Mouse (Mus musculus) neural tube, embryonic 10.5 days (tissue): ENCODE data around the gene Sowaha.

Experiments
- DNase-seq: peaks from one replicate; pipeline ENCODE4 v3.0.0-alpha.2; 2017; ENCODE audit warnings: low spot score; ENCODE audit errors: extremely low spot score

Gene Sowaha

DNA sequence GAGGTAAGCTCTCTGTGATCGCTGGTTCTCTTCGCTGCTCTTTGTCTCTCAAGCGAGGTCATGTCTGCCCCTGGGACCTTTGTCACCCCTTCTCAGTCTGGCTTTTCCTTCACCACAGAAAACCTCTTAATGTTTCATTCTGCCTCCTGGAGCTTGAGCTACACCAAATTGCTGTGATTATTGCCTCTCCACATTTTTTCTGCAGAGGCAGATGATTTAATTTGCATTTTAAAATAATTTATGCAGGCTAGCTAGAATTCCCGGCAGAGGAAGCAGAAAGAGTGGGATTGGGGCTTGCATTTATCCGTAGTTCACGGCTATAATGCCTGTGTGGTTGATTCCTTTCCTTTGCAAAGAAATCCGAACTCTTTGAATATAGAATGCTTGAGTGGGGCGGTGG is 4.5 kb downstream of the Sowaha start:
- DNase-seq, result no peak

DNA sequence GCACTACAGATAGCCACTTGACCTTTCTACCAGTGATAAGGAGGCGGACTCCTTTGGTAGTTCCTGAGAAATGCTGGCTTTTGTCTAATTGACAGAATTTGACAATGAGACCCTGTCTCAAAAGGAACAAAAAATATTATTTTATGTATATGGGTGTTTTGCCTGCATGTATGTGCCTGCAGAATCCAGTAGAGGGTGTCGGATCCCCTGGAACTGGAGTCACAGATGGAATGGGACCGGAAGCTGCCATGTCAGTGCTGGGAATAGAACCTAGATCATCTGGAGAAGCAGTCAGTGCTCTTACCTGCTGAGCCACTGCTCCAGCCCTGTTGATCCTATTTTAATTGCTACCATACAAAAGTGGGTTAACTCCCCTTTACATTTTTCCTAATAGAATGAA is 7.4 kb downstream of the Sowaha start:
- DNase-seq, result no peak

DNA sequence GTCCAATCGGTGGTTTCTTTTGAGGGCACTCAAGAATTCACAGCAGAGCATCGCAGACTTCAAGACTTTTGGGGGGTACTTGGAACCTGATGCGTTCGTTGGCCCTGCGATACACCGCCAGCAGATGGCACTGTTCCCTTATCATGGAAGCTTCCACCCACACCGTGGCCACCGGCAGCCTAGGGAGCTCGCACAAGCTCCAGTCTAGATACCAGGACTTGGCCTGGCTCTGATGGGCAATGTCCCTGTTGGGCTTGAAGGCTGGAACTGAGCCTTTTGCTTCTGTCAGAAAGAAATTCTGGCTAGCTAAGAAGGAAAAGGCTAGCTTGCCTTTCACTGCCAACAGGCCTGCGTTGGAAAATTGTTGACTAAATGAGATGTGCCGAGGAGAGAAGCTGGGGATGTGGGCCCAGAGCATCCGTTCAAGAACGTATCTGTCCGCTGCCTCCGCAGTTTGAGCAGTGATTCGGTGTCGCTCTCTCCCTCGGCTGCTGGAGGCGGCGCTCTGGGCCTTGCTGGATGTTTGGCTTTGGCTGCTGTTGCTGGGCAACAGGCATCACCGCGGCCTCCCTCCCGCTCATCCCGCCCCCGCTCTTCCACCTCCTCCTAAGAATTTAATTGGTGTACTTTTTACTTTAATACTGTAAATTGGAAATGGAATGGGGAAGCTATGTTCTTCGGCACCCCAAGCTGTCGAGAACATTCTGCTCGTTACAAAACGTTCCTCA is 9.9 kb downstream of the Sowaha start, which contains the start of gene Gm9837:
TSS of gene Gm9837 (minus strand) at position 512 of the 728 bp plus-strand sequence.
- DNase-seq, result peak; percentile 90

DNA sequence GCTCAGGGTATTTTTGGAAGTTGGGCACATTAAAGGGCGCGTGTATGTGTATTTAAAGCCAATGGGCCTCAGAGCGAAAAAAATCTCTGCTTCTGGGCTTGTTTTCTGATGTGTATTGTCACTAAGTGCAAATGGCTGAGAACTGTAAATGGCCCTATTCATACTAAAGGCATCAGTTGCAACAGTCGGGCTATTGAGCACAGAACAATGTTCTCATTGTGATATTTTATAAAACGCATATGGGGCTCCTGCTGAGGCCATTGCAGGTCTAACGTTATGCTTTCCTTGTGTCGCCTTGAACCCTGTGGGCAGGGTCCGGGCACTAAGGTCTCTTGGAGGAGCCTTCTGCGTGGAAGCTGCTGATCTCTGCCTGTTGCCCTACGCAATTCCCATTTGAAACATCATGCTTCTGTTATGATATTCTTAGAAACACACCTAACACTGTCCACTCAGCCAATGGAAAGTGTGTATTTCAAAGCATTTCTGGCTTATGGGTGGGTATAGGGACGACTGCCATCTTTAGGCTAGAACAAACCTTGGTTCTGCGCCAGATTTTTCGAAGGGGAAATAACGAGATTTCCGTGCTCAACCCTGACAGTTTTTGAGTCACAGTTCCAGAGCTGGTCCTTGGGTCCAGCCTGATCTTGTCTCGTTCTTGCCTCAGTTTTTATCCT is 10.6 kb downstream of the Sowaha start:
- DNase-seq, result no peak

DNA sequence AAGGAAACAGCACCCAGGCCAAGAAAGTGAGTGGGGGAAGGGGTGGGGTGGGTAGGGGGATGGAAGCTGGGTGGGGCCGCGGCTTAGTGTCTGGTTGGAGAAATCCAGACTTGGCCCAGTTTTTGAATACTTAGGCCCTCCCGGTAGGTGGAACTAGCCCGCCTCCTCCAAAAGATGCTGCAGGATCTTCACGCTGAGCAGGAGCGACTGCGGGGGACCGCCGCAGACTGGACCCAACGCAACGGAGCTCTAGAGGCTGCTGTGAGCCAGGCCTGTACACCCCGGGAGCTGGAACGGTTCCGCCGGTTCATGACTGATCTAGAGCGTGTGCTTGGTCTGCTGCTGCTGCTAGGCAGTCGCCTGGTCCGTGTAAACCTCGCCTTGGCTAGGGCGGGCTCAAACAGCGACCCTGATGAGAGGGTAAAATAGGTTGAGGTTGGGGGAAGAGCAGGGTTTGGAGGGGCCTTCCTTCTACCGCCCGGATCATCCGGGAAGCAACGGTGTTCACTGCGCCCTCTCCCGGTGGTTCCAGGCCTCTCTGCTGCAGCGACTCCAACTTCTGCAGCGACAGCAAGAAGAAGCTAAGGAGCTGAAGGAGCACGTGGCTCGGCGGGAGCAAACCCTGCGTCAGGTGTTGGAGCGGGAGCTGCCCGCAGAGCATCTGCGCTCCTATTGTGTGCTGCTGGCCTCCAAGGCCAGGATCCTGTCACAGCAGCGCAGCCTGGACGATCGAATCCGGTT is 13.7 kb downstream of the Sowaha start:
- peak; percentile 85 for DNase-seq

DNA sequence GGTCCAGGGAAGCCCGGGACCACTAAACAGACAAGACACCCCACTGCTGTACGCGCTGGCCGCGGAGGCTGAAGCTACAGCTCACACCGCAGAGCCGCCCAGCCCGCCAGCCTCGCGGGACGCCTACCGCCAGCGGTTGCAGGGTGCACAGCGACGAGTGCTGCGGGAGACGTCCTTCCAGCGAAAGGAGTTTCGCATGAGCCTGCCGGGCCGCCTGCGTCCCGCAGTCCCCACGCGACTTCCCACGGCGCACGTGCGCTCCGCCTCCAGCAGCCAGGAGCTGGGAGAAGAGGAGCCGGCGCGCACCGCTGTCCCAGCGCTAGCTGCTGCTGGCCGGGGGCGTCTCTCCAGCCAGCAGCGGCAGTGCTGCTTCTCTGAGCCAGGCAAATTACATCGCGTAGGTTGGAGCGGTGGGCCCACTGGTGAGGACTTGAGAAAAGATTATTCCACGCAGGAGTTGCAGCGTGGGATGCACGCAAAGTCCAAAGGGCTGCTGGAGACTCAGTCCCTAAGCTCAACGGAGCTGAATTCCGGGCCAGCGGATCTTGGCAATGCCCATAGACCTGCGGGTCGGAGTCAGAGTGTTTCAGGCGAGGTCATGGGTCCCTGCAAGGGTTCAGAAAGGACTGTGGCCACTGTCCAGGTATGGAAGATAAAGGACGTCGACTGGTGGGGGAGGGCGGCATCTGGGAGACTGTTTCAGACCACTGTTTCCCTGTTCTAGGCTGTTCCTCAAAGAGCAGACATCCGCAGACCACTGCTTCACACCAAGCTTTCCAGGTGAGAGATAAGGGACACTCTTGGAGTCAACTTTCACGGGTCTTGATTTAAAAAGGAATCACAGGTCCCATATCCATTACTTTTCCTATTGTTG is 16.3 kb downstream of the Sowaha start:
- peak; percentile 66 for DNase-seq

DNA sequence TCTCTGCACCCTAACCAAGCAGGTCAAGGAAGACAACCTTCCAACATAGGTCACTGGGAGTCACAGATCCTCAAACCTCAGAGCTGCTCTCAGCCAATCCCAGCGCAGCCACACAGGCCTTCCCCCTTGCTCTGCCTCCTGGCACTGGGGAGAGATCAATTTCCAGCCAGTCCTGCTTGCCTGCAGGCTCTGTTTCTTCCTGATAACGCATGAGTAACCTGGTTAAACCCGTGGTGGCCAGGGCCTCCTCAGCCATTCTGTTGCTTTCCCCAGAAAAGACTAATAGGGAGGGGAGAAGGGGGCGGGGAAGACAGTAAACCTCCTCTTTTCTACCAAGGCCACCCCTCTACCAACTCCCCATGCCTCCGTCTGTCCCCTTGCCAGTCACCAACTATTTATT is 18.3 kb downstream of the Sowaha start:
- no peak for DNase-seq

DNA sequence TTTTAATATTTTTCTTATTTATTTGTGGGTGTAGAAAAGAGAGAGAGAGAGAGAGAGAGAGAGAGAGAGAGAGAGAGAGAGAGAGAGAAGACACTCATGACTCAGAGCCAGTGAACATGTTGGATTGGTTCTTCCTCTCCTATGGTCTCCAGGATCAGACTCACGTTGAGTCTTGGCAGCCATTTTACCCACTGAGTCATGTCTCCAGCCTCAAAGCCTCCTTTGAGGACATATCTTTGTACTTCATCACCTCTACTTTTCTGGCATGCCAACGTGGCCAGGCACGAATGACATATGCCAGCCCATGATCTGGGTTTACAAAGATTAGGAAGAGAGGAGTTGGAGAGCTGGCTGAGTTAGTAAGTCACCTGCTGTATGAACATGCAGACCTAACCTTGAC is 19.9 kb downstream of the Sowaha start:
- no peak for DNase-seq

DNA sequence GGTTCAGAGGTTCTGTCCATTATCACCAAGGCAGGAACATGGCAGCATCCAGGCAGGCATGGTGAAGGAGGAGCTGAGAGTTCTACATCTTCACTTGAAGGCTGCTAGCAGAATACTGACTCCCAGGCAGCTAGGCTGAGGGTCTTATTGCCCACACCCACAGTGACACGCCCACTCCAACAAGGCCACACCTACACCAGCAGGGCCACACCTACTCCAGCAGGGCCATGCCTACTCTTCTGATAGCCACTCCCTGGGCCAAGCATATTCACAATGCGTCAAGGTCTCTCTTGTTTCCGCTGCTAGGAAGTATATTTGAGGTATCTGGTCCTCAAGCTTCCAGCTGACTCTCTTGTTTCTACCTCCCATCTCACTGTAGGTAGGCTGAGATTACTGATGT is 21.1 kb downstream of the Sowaha start:
- DNase-seq, result no peak

DNA sequence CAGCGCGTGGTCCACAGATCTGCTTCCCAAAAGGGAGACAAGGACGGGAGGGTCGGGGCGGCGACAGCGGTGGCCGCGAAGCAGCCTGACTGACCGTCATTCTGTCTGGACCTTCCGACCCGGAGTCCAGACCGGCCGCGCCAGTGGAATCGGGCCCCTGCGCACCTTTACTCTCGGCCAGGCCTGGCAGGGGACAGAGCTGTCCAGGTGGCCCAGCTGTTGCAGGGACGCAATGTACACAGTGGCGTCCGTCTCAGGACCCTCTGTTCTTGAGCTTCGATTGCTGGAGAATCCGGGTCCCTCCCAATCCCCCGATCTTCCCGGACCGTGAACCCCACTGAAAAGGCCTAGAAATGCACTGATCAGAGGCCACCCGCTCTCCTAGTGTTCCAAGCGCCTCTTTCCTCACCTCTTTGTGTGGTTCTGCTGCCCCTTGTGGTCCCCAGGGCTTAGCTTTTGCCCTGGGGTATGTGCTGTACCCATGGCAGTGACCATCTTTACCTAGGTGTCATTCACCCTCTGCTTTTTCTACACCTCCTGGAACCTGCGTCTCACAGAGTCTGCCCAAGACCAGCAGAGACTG is 22.6 kb downstream of the Sowaha start:
- DNase-seq, result no peak

DNA sequence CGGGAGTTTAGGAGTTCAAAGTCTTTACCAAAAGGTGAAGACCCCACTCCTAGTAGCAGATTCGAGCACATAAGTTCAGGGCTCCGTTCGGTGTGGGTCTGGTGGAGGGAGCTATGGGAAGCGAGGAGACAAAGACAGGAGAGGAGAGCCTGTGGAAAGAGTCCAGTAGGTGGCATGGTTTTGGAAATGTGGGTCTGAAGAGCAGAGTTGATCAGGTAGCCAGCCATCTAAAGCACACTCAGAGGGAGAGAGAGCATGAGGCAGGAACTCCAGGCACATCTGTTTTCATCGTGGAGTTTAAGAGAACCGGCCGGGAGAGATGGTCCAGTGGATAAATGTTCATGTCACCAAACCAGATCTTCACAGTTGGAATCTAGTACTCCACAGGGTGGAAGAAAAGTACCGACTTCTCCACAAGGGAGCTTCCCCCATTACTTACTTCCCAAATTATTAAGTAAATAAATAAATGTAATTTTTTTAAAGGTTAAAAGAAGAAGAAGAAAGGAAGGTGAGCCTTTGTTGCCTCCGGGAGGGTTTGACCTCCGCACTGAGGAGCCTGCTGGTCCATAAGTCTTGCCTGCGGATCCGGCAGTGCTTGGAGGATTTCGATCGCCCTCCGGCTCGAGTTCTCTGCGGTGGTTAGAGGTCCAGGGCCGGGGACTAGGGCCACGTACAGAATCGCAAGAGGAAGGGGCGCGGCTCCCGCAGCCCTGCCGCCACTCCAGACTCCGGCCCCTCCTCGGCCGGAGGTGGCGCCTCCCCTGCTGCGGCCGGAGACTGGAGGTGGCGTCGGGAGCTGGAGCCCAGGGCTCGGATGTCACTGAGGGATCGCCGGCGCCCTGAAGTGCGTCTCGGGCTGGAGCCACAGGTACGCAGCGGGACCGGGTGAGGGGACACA is 23.4 kb downstream of the Sowaha start, which contains the start of the genes Gm10447 and Shroom1:
TSS of gene Gm10447 (minus strand) at position 637 of the 898 bp plus-strand sequence.
TSS of gene Shroom1 (plus strand) at position 732 of the 898 bp plus-strand sequence.
- peak; percentile 66 for DNase-seq

DNA sequence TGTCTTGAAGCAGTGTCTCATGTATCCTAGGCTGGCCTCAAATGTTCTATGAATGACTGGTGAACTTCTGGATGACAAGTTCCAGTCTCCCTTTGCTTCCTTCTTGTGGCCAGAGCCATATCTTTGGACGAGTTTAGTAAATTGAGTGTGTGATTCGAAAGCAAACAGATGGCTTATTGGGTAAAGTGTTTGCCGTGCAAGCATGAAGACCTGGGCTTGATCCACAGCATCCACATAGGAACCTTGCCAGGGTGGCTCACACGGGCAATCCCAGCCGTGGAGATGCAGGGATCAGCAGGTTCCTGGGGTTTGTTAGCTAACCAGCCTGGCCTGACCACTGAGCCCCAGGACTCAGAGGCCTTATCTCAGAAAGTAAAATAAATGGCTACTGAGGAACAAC is 27.0 kb downstream of the Sowaha start:
- DNase-seq, result no peak

DNA sequence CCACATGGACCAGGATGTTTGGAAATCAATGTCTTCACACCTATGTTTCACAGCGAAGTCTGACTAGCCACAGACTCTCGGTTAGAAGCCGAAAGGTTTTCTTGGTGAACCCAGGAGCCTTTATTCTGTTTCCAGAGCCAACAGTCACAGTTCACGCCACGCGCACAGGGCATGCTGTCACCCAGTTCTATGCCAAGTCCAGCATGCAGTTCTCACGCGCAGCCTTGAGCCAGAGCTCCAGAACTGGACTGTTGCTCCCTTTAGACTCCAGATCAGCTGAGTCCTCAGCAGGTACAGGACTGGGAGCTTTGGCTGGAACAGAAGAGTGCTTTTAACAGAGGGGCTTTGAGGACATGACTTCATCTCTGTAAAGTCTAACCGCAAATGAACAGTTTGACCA is 27.7 kb downstream of the Sowaha start:
- no peak for DNase-seq

DNA sequence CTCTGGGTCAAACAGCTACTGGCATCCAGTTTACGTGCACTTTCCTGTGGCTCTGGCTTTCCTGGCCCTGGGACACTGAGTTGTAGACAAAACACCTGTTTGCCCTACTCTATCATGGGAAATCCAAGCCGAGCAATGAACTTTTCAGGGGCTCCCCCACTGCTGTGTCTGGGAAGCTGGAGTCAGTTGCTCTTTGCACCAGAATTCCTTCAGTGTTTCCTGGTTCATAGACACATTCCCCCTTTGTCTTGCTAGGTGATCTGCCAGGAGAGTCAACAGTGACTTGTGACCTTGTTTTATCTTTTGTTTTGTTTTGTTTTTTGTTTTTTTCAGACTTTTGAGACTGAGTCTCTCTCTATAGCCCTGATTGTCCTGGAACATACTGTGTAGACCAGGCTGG is 28.7 kb downstream of the Sowaha start:
- no peak for DNase-seq

DNA sequence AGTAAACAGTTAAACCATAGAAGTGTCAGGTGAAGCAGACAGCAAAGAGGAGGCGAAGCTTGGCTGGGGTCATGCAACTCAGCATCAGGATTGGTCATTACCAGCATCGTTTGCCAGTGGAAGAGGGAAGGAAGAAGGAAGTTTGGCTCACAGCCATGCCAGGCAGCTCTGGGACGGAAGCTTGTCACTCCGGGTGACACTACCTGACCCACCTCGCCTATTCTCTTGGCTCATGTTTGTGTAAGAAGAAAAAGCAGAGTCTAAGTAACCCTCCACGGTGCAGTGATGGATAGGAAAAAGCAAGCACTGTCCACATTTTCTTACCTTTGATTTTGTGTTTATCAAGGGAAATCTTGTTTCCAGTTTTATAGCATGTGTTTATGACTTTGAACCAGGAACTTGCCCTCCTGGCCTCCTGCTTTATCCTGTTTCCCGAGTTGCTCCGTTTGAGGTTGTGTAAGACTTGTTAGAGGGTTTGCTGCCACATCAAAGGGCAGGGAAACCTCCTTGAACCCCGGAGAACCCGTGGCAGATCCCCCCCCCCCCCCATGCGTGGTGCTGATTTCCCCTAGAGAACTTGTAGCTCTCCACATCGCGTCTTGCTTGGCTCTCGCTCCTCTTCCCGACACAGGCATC is 29.9 kb downstream of the Sowaha start:
- no peak for DNase-seq

DNA sequence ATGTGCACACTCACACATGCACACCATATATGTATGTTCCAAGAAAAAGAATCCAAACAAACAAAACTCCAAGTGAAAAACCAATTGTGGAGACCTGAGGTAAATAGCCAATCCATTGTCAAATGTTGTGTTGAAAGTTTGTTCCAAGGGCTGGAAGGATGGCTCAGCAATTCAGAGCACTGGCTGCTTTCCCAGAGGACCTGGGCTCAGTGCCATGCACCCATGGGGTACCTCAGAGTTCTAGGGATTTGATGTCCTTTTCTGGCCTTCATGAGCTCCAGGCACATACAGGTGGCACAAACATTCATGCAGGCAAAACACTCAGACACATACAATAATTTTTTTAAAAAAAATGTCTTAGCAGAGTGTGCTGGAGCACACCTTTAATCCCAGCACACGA is 31.5 kb downstream of the Sowaha start:
- DNase-seq, result no peak

DNA sequence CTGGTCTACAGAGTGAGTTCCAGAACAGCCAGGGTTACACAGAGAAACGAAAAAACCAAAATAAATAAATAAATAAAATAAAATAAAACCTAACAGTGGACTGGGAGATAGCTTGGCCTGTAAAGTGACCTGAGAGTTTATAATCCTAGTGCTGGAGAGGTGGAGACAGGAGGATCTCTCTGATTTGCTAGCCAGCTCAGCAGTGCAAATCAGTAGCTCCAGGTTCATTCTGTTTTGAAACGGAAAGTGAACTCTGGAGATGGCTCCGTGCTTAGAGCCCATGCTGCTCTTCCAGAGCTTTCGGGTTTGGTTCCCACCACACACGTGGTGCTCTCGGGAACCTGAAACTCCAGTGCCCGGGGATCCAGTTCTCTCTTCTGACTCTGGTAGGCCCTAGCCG is 32.1 kb downstream of the Sowaha start:
- DNase-seq, result no peak

DNA sequence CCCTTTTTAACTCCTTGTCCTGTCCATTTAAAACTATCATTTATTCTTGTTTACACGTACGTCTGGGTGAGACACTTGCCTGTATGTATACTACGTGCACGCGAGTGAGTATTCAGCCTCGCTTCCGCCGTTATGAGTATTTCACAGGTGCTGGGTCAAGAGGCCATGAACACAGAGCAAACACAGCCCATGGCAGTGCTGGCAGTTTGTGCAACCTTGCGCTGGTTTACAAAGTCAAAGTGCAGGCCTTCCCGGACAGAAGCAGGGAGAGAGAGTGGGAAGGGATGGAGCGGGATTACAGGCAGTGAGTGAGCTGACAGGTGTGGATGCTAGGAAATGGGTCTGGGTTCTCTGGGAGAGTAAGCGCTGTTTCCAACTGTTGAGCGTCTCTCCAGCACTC is 33.9 kb downstream of the Sowaha start:
- no peak for DNase-seq

DNA sequence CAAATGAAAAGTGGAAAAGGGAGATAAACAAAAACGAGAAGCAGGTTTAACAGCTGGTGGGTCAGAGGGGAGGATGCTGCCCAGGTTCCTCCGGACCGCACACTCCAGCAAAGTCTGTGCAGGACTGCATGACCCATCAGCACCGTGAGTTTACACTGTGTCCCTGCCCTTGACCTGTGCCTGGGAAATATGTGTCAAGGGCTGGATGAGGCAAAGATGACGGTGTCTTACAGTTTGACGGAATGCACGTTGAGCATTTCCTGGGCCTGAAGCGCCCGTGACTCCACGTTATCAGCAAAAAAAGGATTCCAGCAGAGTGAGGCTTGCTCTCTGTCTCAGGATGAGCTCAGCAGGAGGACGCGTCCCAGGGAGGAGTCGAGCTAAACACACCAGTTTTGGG is 34.5 kb downstream of the Sowaha start:
- no peak for DNase-seq
